Mouse (Mus musculus) neutrophil, adult 5-6 weeks (primary cell): ENCODE measurements around the gene Ppp1r16b. TPM values are rescaled to one million over a fixed set of nuclear protein-coding genes. Genes with fewer than 3 reads are reported as not detected.

Experiments
- ATAC-seq: fragments of 151-379, 151-347 bp; 2 replicates; pipeline ENCODE4 v1.8.0; 2017; ENCODE audit warnings: mild to moderate bottlenecking, moderate TSS enrichment; ENCODE audit not compliant: insufficient number of reproducible peaks, poor library complexity, low FRiP score, severe bottlenecking; ENCODE audit errors: extremely low read depth
- total RNA-seq: library from RNA; stranded (forward); fragments of 200-1000 nt; gene quantifications from 2 replicates; pipeline ENCODE4 v1.2.3, GENCODE M21; 2017

Gene Ppp1r16b
- total RNA-seq, 1 experiment from 2014 or later, result 52.0 TPM

DNA sequence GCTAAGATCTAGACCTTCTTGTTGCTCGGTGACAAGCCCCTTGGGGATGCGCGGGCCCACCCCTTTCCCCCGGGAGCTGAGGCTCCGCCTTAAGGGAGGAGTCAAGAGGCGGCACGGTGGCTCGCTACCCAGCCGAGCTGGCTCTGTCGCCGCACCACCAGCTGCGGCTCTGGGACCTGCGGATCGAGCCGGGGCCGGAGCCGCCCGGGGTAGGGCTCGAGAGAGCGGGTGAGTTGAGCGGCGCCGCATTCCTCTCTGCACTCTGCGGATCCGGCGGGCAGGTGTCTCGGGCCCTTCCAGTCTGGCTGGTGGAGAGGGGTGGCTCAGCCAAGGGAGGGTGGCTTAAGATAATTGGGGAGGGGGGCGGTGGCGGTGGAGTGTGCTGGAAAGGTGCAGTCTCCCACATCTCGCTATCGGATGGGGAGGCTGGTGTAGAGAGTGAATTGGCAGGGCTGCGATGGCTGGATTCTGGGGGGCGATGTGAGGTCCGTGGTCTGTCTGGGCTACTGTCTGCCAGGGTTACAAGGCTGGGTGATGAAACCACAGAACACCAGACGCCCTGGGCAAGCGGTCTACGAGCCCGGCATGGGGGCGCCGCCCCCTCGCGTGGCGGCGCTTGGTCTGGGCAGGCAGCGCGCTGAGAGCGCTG is 1.9 kb downstream of the Ppp1r16b start:
- peak; percentile 58 for ATAC-seq

GRCm38 (mm10) chr2:158667671-158668432 is 2.7 kb downstream of the Ppp1r16b start:
- no peak for ATAC-seq

- ATAC-seq, result no peak
These were observed 3.3 kb downstream of the Ppp1r16b start for GRCm38 (mm10) chr2:158668433-158669010.

DNA sequence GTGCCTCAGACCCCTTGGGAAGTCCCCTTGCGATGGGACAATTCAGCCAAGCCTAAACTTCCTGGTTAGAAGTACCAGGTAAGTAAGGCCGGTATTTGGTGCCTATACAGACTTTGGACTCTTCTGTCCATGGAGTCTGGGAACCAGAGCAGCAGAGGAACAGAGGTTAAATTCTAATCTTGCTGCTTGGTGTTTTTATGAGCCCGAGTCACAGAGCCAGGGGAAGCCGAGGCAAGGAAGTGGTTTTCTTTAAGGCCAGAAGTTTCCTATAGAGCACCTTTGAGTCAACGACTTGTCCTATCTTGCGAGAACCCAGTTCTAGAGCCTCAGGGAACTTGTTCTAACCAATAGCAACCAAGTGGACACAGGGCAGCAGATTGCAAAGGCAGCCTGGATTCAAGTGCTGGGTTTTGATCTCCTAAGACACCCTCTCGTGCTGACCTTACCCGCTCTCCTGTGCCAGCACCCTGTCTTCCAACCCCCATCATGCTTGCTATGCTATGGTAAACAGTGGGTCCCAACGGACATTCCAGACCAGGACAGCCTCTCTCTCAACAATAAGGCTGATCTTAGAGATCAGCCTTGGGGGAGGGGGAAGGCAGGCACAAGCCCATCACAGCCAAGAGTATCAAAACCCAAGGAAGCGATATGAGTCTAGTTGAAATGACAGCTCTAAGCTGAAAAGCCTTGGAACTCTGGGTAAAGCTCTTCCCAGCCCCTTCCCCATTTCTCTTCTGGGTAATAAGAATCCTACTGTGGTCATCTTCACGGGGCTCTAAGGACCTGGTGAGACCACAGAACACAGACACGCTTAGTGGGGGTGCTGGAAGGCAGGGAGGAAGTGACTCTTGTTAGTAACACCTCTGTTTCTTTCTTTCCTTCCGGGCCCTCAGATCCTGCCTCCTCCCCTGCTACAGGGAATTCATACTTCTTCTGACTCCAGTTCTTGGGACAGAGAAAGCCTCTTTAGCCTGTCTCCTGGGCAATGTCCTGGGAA is 4.3 kb downstream of the Ppp1r16b start:
- ATAC-seq, result no peak

GRCm38 (mm10) chr2:158670571-158670970 is 5.4 kb downstream of the Ppp1r16b start:
- ATAC-seq, result no peak

GRCm38 (mm10) chr2:158672829-158673228 is 7.6 kb downstream of the Ppp1r16b start:
- no peak for ATAC-seq

GRCm38 (mm10) chr2:158673493-158673892 is 8.3 kb downstream of the Ppp1r16b start:
- ATAC-seq, result peak; percentile 59

GRCm38 (mm10) chr2:158674131-158674530 is 8.9 kb downstream of the Ppp1r16b start:
- no peak for ATAC-seq

DNA sequence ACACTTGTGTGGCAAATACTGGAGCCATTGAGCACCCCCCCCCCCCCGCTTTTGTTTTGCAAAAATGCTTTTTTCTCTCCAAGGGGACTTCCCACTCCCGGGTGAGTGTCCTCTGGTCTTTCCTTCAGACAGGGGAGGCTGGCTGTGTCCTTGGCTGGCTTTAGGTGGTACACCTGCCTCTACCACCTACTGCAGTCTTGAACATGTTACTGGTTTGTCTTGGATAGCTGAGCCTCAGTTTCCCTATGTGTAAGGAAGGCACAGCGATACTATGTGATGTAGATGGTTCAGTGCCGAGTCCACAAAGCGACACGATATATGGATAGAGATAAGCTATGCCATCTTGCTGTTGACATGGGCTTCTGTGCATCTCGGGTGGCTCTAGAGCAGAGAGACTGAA is 9.6 kb downstream of the Ppp1r16b start:
- no peak for ATAC-seq

- ATAC-seq, result no peak
These were observed 10.0 kb downstream of the Ppp1r16b start for GRCm38 (mm10) chr2:158675161-158675560.

DNA sequence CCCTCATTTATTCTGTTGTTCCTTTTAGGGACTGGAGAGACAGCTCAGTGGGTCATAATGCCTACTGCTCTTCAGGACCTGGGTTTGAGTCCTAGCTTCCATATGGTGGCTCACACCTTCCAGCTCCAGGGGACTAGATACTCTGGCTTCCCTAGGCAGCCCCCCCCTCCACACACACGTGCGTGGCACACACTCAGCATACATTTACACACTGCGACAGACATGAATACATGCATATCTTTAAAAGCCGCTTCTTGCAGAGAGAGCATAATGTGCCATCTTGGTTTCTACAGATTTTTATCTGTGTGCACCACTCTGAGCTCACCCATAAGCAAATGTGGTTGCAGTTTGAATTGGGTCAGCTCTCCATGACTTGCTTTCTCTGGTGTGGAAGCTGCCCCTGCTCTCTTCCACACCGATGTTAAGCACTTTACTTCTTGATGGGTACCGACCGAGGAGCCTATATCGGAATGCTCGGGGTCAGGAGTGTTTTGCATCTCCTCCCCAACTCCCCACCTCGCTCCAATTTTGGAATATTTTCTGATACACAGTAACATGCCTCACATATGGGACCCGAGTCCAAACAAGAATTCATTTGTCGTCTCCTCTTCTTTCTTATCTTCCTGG is 10.8 kb downstream of the Ppp1r16b start:
- no peak for ATAC-seq

- peak; percentile 49 for ATAC-seq
These were observed 12.7 kb downstream of the Ppp1r16b start for GRCm38 (mm10) chr2:158677946-158678345.

GRCm38 (mm10) chr2:158679091-158679490 is 13.9 kb downstream of the Ppp1r16b start:
- ATAC-seq, result no peak

- ATAC-seq, result no peak
These were observed 15.2 kb downstream of the Ppp1r16b start for GRCm38 (mm10) chr2:158680357-158680889.

- no peak for ATAC-seq
These were observed 16.5 kb downstream of the Ppp1r16b start for GRCm38 (mm10) chr2:158681714-158682113.

- peak; percentile 57 for ATAC-seq
These were observed 17.3 kb downstream of the Ppp1r16b start for GRCm38 (mm10) chr2:158682344-158683037.

DNA sequence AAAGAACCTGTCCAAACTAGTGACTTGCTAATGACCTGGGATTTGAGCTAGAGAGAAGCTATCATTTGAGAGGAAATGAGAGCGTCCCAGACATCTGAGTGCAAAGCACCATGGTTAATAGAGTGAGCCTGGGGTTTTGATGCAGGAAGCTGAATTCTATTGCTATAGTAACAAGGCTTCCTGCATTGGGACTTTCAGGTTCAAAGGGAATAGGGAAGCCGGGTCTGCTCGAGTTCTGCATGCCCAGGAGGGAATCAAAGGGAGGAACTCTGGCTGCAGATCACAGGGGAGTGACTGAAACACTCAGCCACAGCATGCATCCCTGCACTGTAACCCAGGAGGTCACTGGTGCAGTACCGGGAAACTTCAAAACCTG is 17.8 kb downstream of the Ppp1r16b start:
- ATAC-seq, result no peak
